Mouse (Mus musculus): Measurements from ENCODE around the gene Tpm1. TPM values are rescaled to one million over a fixed set of nuclear protein-coding genes. Genes with fewer than 3 reads are reported as not detected.

Gene Tpm1
- polyA plus RNA-seq, 1 experiment, result 1,516 TPM

- no peaks in the 10 kb centered on the region for H3K9me3 ChIP-seq (replicated peaks; ENCODE audit: control insufficient read depth, insufficient read depth, low read length, poor library complexity, severe bottlenecking)
- H3K27ac ChIP-seq (ENCODE audit: insufficient read depth, low read length), result no peak overlapping the region
- H3K36me3 ChIP-seq (ENCODE audit: control insufficient read depth, insufficient read depth, low read length, poor library complexity, severe bottlenecking), result peaks cover under 1% of the 10 kb centered on the region
- no peak overlapping the region for H3K4me3 ChIP-seq (ENCODE audit: low read depth, low read length)
- no peaks in the 10 kb centered on the region for H3K27me3 ChIP-seq (ENCODE audit: control insufficient read depth, insufficient read depth, low read length, poor library complexity, severe bottlenecking)
- H3K4me1 ChIP-seq (ENCODE audit: control insufficient read depth, insufficient read depth, low read length), result no peaks in the 10 kb centered on the region
- no peak for TF ChIP-seq POLR2A (IDR thresholded peaks at IDR 0.05; ENCODE audit: insufficient read depth, low read length)
- TF ChIP-seq EP300 (IDR thresholded peaks at IDR 0.05; ENCODE audit: insufficient read depth, low read depth, low read length), result no peak
- TF ChIP-seq CTCF (IDR thresholded peaks at IDR 0.05; ENCODE audit: low read depth, low read length), result no peak
- peak overlapping the region; percentile 92 for H3K9ac ChIP-seq (ENCODE audit: low read depth, poor library complexity, severe bottlenecking)
These were observed 8.0 kb downstream of the Tpm1 start for GRCm38 (mm10) chr9:67040963-67041839.

GRCm38 (mm10) chr9:67039867-67040266 is 9.3 kb downstream of the Tpm1 start:
- TF ChIP-seq EP300 (IDR thresholded peaks at IDR 0.05; ENCODE audit: insufficient read depth, low read depth, low read length) (no peak), POLR2A (IDR thresholded peaks at IDR 0.05; ENCODE audit: insufficient read depth, low read length) (no peak), CTCF (IDR thresholded peaks at IDR 0.05; ENCODE audit: low read depth, low read length) (no peak)
- no peaks in the 10 kb centered on the region for H3K27me3 ChIP-seq (ENCODE audit: control insufficient read depth, insufficient read depth, low read length, poor library complexity, severe bottlenecking)
- no peak overlapping the region for H3K9ac ChIP-seq (ENCODE audit: low read depth, poor library complexity, severe bottlenecking)
- H3K4me3 ChIP-seq (ENCODE audit: low read depth, low read length), result no peak overlapping the region
- peaks cover 6% of the 10 kb centered on the region for H3K9me3 ChIP-seq (replicated peaks; ENCODE audit: control insufficient read depth, insufficient read depth, low read length, poor library complexity, severe bottlenecking)
- H3K4me1 ChIP-seq (ENCODE audit: control insufficient read depth, insufficient read depth, low read length), result no peaks in the 10 kb centered on the region
- H3K27ac ChIP-seq (ENCODE audit: insufficient read depth, low read length), result no peak overlapping the region
- H3K36me3 ChIP-seq (ENCODE audit: control insufficient read depth, insufficient read depth, low read length, poor library complexity, severe bottlenecking), result peaks cover 14% of the 10 kb centered on the region

- Histone ChIP-seq H3K9ac (ENCODE audit: low read depth, poor library complexity, severe bottlenecking) (no peak overlapping the region), H3K27me3 (ENCODE audit: control insufficient read depth, insufficient read depth, low read length, poor library complexity, severe bottlenecking) (no peaks in the 10 kb centered on the region), H3K27ac (ENCODE audit: insufficient read depth, low read length) (no peak overlapping the region), H3K9me3 (replicated peaks; ENCODE audit: control insufficient read depth, insufficient read depth, low read length, poor library complexity, severe bottlenecking) (peaks cover 11% of the 10 kb centered on the region), H3K4me3 (ENCODE audit: low read depth, low read length) (no peak overlapping the region), H3K4me1 (ENCODE audit: control insufficient read depth, insufficient read depth, low read length) (no peaks in the 10 kb centered on the region), H3K36me3 (ENCODE audit: control insufficient read depth, insufficient read depth, low read length, poor library complexity, severe bottlenecking) (peaks cover 24% of the 10 kb centered on the region)
- TF ChIP-seq POLR2A (IDR thresholded peaks at IDR 0.05; ENCODE audit: insufficient read depth, low read length) (no peak), CTCF (IDR thresholded peaks at IDR 0.05; ENCODE audit: low read depth, low read length) (no peak), EP300 (IDR thresholded peaks at IDR 0.05; ENCODE audit: insufficient read depth, low read depth, low read length) (no peak)
These were observed 10.5 kb downstream of the Tpm1 start for GRCm38 (mm10) chr9:67038686-67039085.

- Histone ChIP-seq H3K27ac (ENCODE audit: insufficient read depth, low read length) (no peak overlapping the region), H3K27me3 (ENCODE audit: control insufficient read depth, insufficient read depth, low read length, poor library complexity, severe bottlenecking) (no peaks in the 10 kb centered on the region), H3K9me3 (replicated peaks; ENCODE audit: control insufficient read depth, insufficient read depth, low read length, poor library complexity, severe bottlenecking) (peaks cover 11% of the 10 kb centered on the region), H3K9ac (ENCODE audit: low read depth, poor library complexity, severe bottlenecking) (no peak overlapping the region), H3K4me1 (ENCODE audit: control insufficient read depth, insufficient read depth, low read length) (no peaks in the 10 kb centered on the region), H3K4me3 (ENCODE audit: low read depth, low read length) (no peak overlapping the region), H3K36me3 (ENCODE audit: control insufficient read depth, insufficient read depth, low read length, poor library complexity, severe bottlenecking) (peaks cover 33% of the 10 kb centered on the region)
- TF ChIP-seq EP300 (IDR thresholded peaks at IDR 0.05; ENCODE audit: insufficient read depth, low read depth, low read length), result no peak
- TF ChIP-seq POLR2A (IDR thresholded peaks at IDR 0.05; ENCODE audit: insufficient read depth, low read length), result no peak
- TF ChIP-seq CTCF (IDR thresholded peaks at IDR 0.05; ENCODE audit: low read depth, low read length), result no peak
These were observed 11.5 kb downstream of the Tpm1 start for GRCm38 (mm10) chr9:67037666-67038065.

GRCm38 (mm10) chr9:67036527-67037118 is 12.6 kb downstream of the Tpm1 start:
- no peak for TF ChIP-seq CTCF (IDR thresholded peaks at IDR 0.05; ENCODE audit: low read depth, low read length)
- no peak for TF ChIP-seq EP300 (IDR thresholded peaks at IDR 0.05; ENCODE audit: insufficient read depth, low read depth, low read length)
- no peak for TF ChIP-seq POLR2A (IDR thresholded peaks at IDR 0.05; ENCODE audit: insufficient read depth, low read length)
- no peaks in the 10 kb centered on the region for H3K27me3 ChIP-seq (ENCODE audit: control insufficient read depth, insufficient read depth, low read length, poor library complexity, severe bottlenecking)
- H3K36me3 ChIP-seq (ENCODE audit: control insufficient read depth, insufficient read depth, low read length, poor library complexity, severe bottlenecking), result peaks cover 42% of the 10 kb centered on the region
- H3K9ac ChIP-seq (ENCODE audit: low read depth, poor library complexity, severe bottlenecking), result no peak overlapping the region
- no peak overlapping the region for H3K4me3 ChIP-seq (ENCODE audit: low read depth, low read length)
- no peaks in the 10 kb centered on the region for H3K4me1 ChIP-seq (ENCODE audit: control insufficient read depth, insufficient read depth, low read length)
- no peak overlapping the region for H3K27ac ChIP-seq (ENCODE audit: insufficient read depth, low read length)
- peaks cover 11% of the 10 kb centered on the region for H3K9me3 ChIP-seq (replicated peaks; ENCODE audit: control insufficient read depth, insufficient read depth, low read length, poor library complexity, severe bottlenecking)

- no peak overlapping the region for H3K9ac ChIP-seq (ENCODE audit: low read depth, poor library complexity, severe bottlenecking)
- no peak overlapping the region for H3K4me3 ChIP-seq (ENCODE audit: low read depth, low read length)
- no peaks in the 10 kb centered on the region for H3K4me1 ChIP-seq (ENCODE audit: control insufficient read depth, insufficient read depth, low read length)
- H3K9me3 ChIP-seq (replicated peaks; ENCODE audit: control insufficient read depth, insufficient read depth, low read length, poor library complexity, severe bottlenecking), result peaks cover 11% of the 10 kb centered on the region
- no peak overlapping the region for H3K27ac ChIP-seq (ENCODE audit: insufficient read depth, low read length)
- no peaks in the 10 kb centered on the region for H3K27me3 ChIP-seq (ENCODE audit: control insufficient read depth, insufficient read depth, low read length, poor library complexity, severe bottlenecking)
- no peak for TF ChIP-seq CTCF (IDR thresholded peaks at IDR 0.05; ENCODE audit: low read depth, low read length)
- no peak for TF ChIP-seq EP300 (IDR thresholded peaks at IDR 0.05; ENCODE audit: insufficient read depth, low read depth, low read length)
- TF ChIP-seq POLR2A (IDR thresholded peaks at IDR 0.05; ENCODE audit: insufficient read depth, low read length), result no peak
- peaks cover 46% of the 10 kb centered on the region for H3K36me3 ChIP-seq (ENCODE audit: control insufficient read depth, insufficient read depth, low read length, poor library complexity, severe bottlenecking)
These were observed 13.2 kb downstream of the Tpm1 start for GRCm38 (mm10) chr9:67035957-67036451.

Data from ES-Bruce4 (cell line).